Mouse (Mus musculus): Measurements from ENCODE around the gene Rasa4.
"Not testable (repeated sequence)": the region's sequence is repeated elsewhere in the genome, so short reads cannot be mapped to it uniquely, and the experiment has no call there.

Rasa4 gene

DNA sequence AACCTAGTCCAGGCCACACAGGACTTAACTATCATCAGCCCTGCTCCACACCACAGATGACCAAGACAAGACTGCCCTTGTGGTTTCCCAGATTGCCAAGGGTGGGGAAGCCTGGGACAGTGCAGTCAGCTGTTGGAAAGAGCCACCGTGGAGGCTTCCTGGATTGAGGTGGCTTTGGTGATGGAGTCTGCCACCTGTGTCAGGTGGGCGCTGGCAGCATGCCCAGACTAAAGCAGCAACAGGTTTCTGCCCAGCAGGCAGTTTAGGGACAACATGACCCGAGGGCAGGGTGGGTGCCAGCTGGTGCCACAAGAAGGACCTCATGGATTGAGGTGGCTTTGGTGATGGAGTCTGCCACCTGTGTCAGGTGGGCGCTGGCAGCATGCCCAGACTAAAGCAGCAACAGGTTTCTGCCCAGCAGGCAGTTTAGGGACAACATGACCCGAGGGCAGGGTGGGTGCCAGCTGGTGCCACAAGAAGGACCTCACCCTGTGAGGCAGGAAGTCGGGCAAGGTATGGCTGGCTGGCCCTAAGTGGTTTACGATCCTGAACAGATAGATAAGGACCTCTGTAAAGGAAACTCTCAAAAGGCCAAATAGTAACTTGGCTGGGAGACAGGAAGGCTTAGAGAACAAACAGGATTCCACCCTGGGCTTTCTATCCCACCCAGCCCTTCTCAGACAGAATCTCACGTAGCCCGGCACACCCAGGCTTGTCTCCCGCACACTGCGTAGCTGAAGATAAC is 17.1 kb upstream of the Rasa4 start:
- not testable (repeated sequence) for DNase-seq (ENCODE audit: low spot score)

DNA sequence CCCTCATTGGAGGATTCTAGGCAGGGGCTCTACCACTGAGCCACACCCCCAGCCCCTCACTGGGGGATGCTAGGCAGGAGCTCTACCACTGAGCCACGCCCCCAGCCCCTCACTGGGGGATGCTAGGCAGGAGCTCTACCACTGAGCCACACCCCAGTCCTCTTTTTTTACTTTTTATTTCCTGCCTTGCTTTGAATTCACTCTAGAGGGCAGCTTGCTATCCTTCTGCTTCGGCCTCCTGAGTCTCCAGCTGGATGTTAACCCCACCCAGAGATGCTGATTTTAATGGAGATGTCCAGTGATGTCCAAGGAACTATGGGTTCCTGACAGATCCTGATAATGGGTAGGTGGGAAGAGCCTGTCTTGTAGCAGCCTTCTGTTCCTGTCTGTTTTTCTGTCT is 14.3 kb upstream of the Rasa4 start:
- no peak for DNase-seq (ENCODE audit: low spot score)

DNA sequence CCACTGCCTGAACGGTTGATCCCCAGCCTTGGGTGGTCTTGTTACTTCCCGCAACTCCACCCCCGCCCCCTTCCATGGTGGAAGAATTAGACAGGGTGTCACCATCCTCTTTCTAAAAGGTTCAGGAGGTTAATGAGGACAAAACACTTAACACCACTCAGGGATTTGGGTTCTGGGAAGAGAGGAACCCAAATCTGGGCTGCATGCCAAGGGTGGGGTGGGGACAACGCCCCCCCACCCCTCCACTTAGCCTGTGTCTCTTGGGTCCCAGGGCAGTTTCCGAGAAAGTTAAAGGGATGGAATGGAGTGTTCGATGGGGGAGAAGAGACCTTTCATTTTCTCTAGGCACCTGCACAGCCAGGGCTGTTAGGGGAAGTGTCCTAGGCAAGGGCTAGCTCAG is 10.7 kb upstream of the Rasa4 start:
- DNase-seq (ENCODE audit: low spot score), result no peak

- no peak for DNase-seq (ENCODE audit: low spot score)
Observed at GRCm38 (mm10) chr5:136073526-136073925, 10.2 kb upstream of the Rasa4 start.

DNA sequence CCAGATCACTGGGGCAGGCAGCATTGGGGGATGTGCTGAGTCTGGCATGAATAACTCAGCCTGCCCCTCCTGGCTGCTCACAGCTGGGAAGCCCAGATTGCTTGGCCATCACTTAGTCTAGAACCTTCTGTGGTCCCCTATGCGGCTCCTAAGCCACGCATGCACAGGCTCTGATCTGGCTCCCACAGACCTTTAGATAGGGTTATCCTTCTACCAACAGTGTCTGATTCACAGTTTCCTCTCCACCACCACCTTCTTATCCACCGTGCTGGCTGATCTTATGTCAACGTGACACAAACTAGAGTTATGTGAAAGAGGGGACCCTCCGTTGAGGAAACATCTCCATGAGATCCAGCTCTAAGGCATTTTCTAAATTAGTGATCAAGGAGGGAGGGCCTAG is 8.6 kb upstream of the Rasa4 start:
- no peak for DNase-seq (ENCODE audit: low spot score)

GRCm38 (mm10) chr5:136076284-136076683 is 7.4 kb upstream of the Rasa4 start:
- no peak for DNase-seq (ENCODE audit: low spot score)

GRCm38 (mm10) chr5:136077001-136077550 is 6.6 kb upstream of the Rasa4 start:
- DNase-seq (ENCODE audit: low spot score), result no peak

- no peak for DNase-seq (ENCODE audit: low spot score)
Observed at GRCm38 (mm10) chr5:136078136-136078535, 5.6 kb upstream of the Rasa4 start.

DNA sequence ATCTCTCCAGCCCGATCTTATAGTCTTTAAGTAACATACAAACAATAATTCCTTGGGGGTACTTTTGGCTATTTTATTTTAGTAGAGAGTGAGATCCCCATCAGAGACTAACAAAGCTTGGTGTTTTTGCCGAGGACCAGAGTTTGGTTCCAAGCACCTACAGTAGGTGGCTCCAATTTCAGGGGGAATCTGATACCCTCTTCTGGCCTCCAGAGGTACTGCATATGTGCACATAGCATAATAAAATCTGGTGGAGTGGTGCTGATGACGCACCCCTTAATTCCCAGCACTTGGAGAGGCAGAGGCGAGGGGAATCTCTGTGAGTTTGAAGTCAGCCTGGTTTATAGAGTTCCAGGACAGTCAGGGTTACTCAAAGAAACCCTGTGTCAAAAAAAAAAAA is 1.4 kb upstream of the Rasa4 start:
- no peak for DNase-seq (ENCODE audit: low spot score)

DNA sequence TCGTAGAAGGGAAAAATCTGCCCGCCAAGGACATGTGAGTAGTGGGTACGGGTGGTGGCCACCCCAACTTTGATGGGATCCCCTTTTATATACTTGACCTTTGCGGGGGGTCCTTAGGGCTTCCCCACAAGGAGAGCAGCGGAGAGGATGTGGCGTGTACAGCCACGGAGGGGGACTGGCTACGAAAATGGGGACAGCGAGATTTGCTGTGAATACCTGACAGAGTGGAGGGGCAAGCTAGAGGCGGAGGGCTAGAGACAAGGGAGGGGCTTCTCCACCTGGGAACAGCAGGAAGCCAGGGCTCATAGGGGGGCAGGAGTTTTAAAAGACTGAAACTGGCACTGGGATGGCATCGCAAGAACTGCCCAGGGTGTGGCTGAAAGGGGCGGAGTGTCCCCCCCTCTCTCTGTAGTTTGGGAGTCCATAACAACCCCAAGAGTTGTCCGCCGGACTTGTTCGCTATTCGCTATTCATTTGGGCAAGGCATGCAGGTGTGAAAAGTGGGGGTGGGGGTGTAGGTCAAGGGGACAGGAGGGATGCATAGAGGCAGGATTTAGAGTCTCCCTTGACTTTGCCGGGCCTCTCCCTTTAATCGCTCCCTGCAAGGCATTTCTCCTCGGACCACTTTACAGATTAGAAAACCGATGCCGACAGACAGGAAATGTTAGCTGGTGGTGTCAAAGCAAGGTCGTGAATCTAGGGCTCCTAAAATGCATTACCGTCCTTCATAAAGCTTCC is 597 bp downstream of the Rasa4 start:
- no peak for DNase-seq (ENCODE audit: low spot score)

DNA sequence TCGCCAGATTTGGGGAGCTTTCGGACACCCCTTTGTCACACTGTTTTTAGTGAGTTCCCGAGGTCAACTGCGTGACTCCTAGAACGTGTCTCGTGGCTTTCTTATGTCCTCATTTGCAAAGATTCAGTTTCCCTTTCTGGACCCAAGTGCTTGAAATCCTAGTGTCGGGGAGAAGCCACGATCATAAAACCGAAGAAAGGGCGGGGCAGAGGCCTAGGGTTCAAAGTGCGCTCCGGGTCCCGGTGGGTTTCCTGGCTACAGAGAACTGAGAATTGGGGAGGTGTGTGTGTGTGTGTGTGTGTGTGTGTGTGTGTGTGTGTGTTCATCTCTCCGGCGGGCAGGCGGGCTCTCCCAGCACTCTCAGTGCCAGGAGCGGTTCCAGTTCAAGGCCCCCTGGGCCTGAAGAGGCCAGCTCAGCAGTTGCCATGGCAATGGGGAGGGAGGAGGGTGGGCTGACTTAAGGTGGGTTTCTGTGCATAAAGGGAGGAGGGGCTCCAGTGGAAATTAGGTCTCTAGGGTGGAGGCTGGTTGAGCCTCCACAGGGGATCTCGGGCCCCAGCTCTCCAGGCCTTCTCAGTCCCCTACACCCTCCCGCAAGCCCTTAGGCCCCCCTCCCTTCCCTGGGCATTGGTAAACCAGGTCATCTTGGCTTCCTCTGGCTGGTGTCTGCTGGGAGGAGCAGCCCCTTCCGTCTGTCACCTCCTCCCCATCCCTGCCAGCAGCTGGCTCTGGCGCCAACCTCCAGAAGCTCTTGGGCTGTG is 1.4 kb downstream of the Rasa4 start:
- no peak for DNase-seq (ENCODE audit: low spot score)

- no peak for DNase-seq (ENCODE audit: low spot score)
Observed at GRCm38 (mm10) chr5:136086290-136086689, 2.6 kb downstream of the Rasa4 start.

DNA sequence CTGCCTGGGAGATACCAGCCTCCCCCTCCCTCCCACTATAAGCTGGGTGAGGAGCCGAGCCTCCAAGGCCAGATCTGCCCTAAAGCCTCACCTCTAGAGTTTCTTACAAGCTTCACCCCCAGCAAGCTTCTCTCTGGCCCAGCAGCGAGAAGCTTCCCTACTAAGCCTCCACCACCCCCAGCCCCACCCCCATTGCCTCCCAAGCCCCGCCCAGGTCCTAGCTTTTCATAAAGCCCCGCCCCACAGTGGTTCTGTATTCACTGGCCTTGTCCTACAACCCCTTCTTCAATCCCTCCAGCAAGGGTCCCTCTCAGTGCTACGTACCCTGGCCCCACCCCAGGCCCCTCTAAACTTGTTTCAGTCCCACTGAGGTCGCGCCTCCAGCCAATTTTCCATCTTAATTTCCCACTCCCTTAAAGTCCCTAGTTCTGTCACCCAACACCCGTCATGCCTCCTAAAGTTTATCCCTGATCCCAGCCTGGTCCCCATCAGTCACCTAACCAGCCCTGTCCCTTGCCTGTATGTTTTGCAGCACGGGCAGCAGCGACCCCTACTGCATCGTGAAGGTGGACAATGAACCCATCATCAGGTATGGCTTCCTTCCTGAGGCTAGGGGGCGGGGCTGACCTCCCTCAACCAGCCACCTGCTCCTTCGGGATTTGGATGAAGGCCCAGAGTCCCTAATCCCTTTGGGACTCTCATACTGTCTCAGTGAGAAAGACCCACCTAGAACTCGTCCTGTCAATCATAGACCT is 5.3 kb downstream of the Rasa4 start:
- DNase-seq (ENCODE audit: low spot score), result no peak

- DNase-seq (ENCODE audit: low spot score), result no peak
Observed at GRCm38 (mm10) chr5:136091927-136092326, 8.2 kb downstream of the Rasa4 start.

DNA sequence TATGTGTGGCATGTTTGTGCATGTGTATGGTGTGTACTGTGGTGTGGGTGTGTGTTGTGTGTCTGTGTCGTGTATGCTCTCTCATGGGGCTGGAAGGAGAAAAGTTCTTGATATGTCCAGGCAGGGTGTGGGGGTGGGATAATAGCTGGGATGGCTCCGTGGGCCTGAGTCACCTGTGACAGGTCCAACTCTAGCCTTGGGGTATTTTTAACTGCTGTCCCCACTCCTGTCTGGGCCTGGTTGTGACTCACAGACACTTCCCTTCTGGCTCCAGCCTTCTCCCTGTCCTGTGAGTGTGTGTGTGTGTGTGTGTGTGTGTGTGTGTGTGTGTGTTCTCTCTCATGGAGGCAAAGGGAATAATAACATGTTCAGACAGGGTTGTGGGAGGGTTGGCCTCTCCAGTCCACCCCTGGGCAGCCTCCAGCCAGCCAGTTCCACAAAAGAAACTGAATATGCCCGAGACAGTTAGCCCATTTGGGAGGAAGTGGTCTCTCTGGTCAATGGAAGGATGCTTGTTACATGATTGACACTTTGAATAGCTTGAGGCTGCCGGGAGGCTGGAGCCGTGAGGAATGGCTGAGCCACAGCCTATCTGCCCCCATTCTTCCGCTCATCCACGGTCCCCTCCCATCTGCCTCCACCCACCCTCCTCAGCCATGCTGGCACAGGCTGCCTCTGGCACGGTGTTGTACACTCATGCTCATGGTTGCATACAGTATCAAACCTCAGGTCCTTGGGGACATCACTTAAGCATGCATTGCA is 10.7 kb downstream of the Rasa4 start:
- DNase-seq (ENCODE audit: low spot score), result no peak

DNA sequence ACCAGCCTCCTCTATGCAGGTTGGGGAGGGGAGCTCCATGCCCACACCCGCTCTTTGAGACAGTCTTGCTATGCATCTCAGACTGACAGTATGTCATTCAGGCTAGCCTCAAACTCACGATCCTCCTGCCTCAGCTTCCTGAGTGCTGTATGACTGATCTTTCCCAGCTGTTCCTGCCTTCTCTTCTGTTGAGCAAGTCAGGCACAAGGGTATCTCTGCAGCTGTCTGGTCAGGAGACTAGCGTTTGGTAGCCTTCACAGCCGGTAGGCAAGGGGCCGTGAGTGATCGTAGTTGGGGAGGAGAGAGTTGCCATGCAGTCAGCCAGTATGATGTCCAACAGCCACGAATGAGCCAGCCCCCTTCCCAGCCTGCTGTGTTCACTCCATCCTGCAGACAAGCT is 11.4 kb downstream of the Rasa4 start:
- no peak for DNase-seq (ENCODE audit: low spot score)

- no peak for DNase-seq (ENCODE audit: low spot score)
Observed at GRCm38 (mm10) chr5:136098536-136098935, 14.8 kb downstream of the Rasa4 start.

- peak; percentile 59 for DNase-seq (ENCODE audit: low spot score)
Observed at GRCm38 (mm10) chr5:136102099-136102820, 18.5 kb downstream of the Rasa4 start.

DNA sequence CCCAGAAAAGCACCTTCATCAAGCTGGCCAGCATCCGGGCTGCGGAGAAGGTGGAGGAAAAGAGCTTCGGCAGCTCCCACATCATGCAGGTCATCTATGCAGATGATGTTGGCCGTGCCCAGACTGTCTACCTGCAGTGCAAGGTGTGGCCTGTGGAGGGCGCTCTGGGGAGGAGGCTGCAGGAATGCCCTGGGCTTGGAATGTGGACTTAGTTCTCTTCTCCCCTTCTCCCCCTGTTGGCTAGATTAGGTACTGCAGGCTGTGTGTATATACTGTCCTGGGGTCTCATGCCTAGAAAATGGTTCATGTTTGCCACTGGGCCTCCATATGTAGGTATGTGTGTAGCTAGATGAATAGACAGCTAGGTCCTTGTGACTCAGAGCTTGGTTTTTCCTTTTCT is 20.8 kb downstream of the Rasa4 start:
- peak; percentile 53 for DNase-seq (ENCODE audit: low spot score)

DNA sequence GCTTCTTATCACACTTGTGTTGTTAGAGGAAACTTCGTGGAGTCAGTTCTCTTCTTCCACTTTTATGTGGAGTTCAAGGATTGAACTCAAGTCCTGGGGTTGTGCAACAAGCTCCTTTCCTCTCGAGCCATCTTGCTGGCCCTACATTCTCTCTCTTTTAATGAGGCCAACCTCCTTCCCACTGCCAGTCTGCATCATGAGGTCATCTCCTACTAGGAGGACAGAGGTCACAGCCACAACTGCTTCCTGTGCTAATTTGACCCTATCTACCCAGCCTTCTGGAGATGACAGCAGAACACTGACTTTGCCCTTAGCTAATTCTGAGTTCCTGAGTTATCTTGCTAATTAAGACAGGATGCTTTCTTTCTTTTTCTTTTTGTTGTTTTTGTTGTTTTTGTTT is 24.8 kb downstream of the Rasa4 start:
- DNase-seq (ENCODE audit: low spot score), result no peak
